Mouse (Mus musculus): ENCODE measurements around the gene Larp7.

Gene Larp7

DNA sequence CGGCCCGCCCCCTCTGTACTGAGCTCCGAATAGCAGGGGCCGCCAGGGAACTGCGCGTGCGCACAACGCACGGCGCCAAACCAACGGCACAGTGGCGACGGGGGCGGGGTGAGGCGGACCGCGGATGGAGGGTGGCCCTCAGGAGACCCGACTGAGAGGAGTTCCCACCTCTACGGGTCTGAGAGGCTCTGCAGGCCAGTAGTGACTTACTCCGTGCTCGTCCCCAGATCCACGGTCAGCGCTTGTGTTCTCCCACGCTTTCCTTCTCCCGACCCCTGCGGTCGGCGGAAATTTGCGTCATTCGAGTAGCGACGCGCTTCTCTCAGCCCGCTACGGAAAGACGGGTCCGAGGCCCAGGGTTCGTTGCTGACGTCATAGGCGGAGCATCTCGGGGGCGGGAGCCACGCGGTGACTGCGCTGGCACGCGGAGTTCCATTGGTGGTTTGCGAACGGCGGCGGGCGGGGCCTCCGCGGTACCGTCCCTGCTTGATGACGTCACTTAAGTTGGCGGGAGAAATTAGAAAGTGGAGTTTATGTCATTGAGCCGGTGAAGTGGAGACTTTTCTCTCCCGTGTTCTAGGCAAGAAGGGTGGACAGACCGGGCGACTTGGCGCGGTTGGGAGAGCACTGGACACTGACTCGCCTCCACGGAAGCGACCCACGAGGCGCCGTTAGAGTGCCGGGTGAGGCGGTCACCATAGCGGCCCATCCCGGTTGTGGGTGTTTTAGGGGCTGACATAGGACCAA, at the start of gene Larp7, which contains the start of gene Zgrf1:
Gene Larp7 (minus strand): TSS at position 377 of the 747 bp plus-strand sequence.
Gene Zgrf1 (plus strand): TSS at position 517 of the 747 bp plus-strand sequence.
- peak; percentile 93 for DNase-seq (ENCODE audit: low read depth, low spot score)

DNA sequence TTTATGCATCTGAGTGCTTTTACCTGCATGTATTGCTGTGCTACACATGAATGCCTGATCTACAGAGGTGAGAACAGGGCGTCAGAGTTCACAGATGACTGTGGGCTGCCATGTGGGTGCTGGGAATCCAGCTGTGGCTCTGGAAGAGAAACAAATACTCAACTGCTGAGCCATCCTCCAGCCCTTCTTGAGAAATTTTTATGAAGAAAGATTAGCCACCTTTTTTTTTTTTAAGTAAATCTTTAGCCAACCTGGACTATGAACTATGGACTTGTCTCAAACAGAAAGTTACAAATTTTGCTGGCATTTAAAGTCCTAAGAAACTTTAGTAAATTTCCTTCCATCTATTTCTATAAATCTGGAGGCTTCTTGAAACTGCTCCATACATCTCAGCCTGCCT, 44.0 kb upstream of the Larp7 start:
- DNase-seq (ENCODE audit: low read depth, low spot score): no peak

DNA sequence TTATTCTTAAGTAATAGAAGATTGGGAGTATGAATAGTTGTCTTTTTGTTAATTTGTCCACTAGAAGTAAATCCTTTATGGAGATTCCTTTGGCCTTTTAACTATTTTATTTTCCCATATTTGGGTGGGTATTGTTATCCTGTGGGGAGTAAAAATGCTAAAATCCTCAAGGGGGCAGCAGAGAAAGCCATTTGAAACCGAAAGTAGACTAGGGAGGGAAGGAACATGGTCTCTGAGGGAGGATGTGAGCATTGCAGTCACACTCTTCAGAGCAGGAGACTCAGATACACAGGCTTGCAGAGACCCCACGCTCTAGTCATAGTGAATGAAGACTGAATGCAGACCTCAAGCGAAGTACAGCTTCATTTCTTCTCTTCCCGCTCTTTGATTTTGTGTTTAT, 19.4 kb upstream of the Larp7 start:
- DNase-seq (ENCODE audit: low read depth, low spot score): no peak

DNA sequence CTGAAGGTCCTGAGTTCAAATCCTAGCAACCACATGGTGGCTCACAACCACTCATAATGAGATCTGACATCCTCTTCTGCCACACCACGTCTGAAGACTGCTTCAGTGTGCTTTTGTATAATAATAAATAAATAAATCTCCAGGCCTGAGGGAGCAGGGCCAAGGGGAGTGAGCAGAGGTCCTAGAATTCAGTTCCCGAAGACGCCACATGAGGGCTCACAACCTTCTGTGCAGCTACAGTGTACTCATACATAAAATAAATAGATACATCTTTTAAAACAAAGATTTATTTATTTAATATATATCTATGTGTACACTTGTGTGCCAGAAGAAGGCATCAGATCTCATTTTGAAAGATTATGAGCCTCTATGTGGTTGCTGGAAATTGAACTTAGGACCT, 12.0 kb upstream of the Larp7 start:
- DNase-seq (ENCODE audit: low read depth, low spot score): no peak

DNA sequence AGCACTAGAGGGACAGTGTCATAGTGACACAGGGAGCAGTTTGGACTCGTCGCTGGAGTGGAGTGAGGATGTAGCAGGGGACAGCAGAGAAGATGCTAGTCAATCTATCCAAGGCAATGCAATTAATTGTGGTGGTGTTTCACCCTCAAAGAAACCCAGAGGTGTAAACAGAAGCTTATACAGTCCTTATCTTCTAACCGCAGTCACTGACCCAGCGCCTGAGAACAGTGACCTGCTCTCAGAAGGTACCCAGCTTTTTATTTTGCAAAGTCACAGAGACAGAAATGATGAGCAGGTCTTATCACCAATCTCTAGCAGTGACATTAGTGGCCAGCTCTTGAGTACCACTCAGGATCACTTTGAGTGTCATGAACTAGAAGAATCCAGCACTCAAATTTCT, 9.8 kb upstream of the Larp7 start:
- no peak for DNase-seq (ENCODE audit: low read depth, low spot score)

DNA sequence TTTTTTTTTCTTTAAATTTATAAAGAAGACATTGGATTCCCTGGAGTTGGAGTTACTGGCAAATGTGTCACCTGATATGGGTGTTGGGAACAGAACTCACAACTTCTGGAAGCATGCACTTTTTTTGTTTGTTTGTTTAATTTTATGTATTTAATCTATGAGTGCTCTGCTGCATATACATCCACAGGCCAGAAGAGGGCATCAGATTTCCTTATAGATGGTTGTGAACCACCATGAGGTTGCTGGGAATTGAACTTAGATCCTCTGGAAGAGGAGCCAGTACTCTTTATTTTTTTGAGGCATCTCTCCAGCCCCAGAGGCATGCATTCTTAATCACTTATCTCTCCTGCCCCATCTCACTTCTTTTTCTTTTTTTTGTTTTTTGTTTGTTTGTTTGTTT, 5.1 kb upstream of the Larp7 start:
- no peak for DNase-seq (ENCODE audit: low read depth, low spot score)

DNA sequence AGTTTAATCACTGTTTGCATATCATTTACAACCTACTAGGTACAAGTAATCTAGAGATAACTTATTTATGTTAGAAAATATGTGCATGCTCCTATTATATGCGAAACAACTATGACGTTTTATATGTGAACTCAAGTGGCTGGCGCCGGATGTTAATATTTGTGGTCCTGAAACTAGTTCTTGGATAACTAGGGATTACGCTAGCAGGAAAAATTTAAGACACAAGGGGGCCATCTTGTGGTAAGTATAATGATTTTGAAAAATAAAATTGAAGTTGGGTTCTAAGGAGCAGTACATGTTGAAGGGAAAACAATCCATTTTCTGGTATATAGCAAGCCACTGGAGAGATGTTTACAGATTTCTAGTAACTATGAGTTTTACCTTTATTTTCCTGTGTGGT, 1.6 kb upstream of the Larp7 start:
- DNase-seq (ENCODE audit: low read depth, low spot score): no peak

DNA sequence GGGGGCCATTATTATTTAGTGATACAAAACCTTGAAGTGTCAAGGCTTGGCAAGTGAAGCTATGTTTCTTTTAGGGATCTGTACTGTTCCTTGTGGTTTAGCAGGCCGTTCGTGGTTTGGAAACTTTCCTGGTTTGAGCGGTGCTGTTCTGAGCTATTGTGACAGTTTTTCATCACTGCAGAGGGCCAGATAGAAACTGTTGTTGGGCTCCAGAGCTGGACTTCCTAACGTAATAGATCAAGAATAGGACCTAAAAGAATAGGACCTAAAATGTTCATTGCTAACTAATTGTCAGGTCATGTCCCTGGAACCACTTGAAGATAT, 533 bp upstream of the Larp7 start:
- no peak for DNase-seq (ENCODE audit: low read depth, low spot score)

DNA sequence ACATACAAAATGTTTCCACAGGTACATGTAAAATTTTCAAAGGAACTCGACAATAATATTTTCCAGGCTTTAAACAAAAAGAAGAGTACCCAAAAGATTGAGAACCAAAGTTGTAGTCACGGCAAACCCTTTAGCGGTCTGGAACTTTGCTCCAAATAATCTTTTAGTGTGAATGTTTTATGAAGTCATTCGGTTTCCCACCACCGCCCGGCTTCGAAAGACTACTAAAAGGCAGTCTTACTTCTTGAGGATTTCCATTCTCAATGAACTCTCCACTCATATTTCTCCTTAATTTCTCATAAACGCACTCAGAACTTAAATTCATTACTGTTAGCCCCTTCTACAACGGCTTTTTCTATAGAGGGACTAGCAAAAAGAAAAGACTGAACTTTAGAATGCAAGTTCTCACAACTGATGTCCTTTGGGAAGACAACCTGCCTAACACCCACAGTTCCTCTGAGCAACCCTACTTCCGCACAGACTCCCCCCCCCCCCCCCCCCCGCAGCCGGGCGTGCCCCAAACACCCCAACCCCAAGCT, 646 bp downstream of the Larp7 start:
- DNase-seq (ENCODE audit: low read depth, low spot score): no peak

DNA sequence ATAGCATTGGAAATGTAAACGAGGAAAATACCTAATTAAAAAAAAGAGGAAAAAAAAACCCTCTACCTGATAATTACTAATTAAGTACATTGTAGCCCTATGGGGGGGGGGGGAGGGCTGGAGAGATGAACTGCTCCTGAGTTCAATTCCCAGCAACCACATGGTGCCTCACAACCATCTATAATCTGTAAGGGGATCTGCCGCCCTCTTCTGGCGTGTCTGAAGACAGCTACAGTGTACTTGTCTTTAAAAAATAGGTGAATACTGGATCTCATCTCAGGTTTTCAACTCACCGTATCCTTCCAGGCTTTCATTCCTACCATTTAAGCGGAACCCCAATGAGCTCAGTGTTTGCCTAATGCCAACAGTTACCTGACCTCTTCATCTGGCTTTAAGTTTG, 5.3 kb downstream of the Larp7 start:
- no peak for DNase-seq (ENCODE audit: low read depth, low spot score)

DNA sequence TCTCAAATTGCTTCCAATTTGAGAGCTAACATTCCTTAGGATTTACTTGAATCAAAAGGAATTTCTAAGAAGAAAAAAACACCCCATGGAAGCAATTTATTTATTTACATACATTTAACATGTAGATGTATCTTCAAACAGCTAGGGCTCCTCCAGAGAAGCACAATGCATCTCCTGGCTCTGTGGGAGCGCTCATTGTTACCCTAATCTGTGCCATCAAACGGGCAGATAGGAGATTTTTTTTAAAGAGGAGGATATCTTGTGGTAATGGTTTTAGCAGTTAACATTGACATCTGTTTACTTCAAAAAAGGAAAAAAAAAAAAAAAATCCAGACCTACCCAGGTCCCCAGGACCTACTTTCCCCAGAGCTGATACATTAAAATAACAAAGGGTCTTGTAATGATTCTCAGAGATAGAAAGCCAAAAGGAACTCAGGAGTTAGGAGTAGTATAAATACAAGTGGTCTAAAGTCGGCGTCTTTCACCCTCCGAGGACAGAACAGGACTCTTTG, 8.5 kb downstream of the Larp7 start:
- no peak for DNase-seq (ENCODE audit: low read depth, low spot score)

DNA sequence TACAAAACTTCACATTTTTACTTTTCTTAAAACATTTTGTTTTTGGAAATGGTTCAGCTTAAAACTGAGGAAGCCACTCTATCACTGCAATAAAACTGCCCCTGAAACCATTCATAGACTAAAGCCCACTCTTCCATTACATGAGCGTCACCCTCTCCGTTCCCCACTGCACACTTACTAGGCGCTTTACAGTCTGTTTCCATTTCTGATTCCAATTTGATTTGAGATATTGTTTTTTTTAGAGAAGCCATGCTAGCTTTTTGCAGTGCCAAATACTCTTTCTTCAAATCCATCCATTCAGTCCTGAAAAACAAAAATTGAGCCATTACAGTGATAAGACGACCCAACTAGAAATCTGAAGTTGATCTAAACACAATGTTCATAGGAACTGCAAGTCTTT, 9.2 kb downstream of the Larp7 start:
- DNase-seq (ENCODE audit: low read depth, low spot score): no peak

DNA sequence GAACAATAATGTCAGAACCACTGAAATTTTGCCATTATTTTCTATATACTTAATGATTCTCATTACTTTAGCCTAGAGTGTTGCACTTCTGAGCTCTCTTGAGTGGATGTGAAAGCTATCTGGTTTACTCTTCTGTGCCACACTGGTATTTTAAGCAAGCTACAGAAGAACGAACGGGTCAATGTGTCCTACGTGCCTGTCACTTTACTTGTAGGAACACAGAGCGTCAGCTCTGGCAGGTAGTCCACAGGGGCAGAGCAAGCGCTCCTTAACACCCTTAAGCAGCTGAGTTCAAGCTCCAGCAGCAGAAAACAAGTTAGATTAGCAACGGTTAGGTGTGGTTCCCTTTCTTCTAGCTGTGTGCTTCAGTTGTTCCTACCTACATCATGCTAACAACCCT, 14.0 kb downstream of the Larp7 start:
- no peak for DNase-seq (ENCODE audit: low read depth, low spot score)

DNA sequence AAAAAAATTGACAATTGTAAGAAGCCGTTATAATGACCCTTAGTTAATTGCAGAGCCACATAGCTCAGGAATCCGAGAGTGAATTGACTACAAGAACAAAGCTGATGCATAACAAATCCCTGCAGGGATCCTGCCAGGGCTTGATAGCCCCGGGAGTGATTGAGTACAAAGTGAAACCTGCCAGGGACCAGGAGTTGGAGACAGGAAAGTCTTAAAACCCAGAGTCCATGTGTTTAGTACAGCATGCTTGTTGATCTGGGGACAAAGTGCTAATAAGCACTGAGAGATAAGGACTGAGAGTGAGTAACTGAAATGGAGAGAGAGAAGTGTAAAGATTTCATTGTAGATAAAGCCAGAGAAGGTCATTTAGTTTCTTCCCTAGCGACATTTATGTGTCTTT, 22.9 kb downstream of the Larp7 start:
- no peak for DNase-seq (ENCODE audit: low read depth, low spot score)

DNA sequence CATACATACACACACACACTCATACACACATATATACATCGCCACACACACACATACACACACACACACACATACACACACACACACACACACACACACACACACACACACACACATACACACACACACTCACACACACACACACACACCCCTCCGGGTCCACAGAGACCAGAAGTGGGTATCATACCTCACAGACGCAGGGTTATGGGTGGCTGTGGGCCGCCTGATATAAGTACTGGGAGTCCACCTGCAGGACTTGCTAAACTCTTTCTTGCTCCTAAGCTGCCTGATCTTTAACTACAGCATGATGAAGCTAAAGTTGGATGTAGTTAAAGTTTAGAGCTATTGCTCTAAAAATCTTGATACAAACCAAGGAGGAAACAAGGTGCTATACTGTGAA, 23.3 kb downstream of the Larp7 start:
- no peak for DNase-seq (ENCODE audit: low read depth, low spot score)

DNA sequence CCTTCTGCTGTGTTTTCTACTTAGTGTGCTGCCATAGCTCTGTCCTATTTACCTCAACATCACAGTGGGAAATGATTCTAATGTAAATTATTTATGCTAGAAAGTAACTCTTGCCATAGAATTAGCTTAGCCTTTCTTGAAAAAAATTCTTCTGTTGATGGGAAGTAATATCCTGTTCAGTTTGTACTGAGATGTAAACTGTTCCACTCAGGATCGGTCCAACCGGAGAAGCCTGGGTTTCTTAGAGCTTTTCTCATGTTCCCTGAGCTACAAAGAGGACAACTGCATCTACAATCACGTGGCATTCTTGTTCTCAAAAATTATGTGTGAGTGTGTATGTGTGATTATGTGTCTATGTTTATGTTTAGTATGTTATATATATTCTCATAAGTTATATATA, 23.9 kb downstream of the Larp7 start:
- no peak for DNase-seq (ENCODE audit: low read depth, low spot score)

DNA sequence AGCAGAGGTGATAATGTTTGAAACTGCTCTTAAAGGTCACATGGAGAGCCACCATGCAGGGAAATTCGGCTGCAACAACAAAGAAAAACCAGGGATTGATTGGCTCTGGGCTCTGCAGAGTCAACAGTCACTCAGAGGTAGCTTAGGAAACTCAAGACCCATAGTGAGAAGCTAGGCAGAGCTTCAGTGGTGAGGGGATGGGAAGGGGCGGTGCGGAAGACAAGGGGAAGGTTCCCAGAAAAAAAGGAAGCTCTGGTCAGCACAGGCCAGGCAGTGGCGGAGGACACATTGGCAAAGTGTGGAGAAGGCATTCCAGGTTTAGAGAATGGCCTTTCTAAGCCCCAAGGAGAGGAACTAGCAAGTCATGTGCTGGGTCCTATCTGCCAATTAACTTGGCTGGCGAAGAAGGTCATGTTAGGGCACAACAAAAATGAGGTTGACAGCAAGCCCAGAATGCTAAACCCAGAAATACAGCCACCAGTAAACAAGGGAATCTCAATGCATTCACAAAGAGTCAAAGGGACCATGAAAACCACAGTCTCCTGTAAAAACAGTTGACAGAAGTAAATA, 25.6 kb downstream of the Larp7 start:
- no peak for DNase-seq (ENCODE audit: low read depth, low spot score)

DNA sequence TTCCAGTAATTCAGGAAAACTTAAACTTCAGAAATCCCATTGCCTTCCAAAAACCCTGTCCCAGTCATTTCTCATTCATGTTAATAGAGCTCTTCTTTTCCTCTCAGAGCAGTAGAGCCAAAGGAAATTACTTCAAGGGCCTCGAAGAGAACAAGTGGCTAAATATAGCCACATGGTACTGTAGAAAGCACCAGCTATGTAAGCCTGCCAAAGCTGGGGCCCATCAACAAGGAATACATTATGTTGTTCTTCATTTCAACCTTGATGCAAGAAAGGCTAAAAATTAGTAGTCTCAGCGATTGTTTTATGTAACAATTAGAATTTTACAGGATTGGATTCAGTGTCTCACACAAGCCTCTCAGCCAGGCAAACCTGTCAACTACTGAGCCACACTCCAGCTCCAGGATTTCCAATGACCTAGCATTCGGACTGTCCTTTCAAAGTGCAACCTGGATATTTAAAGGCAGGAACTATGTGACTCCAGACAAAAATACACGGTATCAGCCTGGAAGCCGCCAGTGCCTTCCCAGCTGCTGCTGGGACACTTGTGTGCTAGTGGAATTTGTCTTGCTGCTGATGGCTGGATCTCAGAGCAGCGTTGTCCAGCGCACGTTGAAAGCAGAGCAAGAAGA, 27.8 kb downstream of the Larp7 start:
- no peak for DNase-seq (ENCODE audit: low read depth, low spot score)

DNA sequence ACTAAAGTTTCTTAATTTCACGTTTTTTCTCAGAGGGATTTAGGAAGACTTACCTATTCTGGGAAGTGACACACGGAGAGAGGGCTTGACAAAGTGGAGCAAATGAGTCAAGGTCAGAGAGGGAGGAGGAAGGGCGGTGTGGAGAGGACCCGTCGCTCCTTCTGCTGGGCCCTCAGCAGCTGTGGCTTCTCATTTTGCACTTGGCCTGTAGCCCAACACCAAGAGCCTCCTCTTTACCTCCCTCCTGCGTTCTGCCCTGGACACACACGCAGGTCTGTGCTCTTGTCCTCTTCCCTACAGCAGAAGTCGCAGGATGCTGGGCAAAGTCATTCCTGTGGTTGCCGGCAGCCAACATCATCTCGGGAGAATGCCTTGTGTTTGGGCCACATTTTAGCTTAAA, 32.0 kb downstream of the Larp7 start:
- no peak for DNase-seq (ENCODE audit: low read depth, low spot score)

DNA sequence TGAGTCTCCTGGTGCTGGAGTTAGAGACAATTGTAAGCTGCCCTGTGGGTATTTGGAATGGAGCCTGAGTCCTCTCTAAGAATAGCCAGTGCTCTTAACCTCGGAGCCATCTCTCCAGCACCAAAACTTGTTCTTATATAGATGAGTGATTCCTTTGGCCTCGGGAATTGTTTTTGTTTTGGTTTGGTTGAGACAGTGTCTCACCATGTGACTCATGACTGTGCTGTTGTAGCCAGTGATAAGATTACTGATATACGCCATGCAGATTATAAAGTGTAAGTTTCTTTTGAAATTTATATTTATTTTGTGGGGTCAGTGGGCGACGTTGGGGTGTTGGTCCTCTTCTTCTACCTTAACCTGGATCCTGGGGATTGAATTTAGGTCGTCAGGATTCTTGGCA, 32.8 kb downstream of the Larp7 start:
- DNase-seq (ENCODE audit: low read depth, low spot score): no peak

DNA sequence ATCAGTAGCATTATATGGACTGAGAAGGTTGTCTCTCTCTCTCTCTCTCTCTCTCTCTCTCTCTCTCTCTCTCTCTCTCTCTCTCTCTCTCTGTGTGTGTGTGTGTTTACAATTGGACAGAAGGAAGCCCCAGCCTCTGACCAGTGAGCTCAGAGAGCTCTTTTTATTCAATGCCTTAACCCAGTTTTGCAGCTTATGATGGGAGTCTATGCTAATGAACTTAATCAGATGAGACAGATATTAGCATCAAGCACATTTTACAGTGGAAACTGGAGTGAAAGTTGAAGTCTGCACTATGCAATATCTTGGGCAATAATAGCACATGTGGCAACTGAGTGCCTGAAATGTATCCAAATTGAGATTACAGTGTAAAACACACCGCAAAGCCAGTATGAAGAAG, 37.9 kb downstream of the Larp7 start:
- DNase-seq (ENCODE audit: low read depth, low spot score): no peak

DNA sequence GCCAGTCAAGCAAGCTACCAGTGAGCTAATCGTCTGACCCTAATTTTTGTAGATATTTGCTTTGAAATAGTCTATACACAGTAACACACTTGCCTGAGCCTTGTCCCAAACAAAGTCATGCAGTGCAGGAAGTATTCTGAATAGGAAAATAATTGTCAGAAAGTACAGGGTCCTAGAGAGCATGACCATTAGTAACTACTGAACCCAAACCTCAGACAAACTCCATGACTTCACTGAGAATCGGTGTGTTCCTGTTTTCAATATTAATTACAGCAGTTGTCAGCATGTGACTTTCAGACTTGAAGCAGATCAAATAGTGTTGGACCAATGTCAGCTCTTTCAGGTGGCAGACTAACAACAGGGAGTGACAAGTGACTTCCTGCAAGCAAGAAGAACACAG, 39.5 kb downstream of the Larp7 start:
- DNase-seq (ENCODE audit: low read depth, low spot score): no peak

DNA sequence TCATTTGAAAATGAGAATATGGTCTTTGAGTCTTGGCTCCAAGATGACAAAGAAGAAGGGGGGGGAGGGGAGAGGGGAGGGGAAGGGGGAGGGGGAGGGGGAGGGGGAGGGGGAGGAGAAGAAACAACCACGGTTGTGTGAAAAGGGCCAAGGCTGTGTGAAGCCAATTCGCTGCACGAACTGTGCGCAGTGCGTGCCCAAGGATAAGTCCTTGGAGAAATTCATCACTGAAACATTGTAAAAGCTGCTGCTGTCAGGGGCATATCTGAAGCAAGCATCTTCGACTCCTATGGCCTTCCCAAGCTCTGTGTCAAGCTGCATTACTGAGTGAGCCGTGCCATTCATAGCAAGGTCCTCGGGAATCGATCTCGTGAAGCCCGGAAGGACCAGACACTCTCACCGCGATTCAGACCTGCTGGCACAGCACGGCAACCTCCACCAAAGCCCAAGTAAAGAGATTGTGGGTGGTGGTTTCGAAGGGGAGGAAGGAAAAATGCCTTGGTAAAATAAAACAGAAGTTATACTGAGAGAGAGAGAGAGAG, 40.3 kb downstream of the Larp7 start:
- DNase-seq (ENCODE audit: low read depth, low spot score): no peak

Measured in c-Kit-negative CD71-positive TER-119-positive erythroid progenitor cells, embryonic 14.5 days (primary cell).